In genomic region chr3:96635906-96636305, GRCm38 (mm10) we compare ENCODE assay signal across 8 mouse cellular contexts. TPM values are rescaled to one million over a fixed set of nuclear protein-coding genes. Genes with fewer than 3 reads are reported as not detected.
A peak's percentile ranks its signal among the peaks of the same experiment; 100 is the strongest.
DNase-seq lines count a peak whose midpoint lies in the region; ATAC-seq and TF ChIP-seq lines count a peak whose summit lies in the region.

No protein-coding gene starts in this region.

- H3K9me3 ChIP-seq in limb, embryonic 14.5 days (ENCODE audit: control insufficient read depth, low read length): 0 out of 2 replicates have a peak, but pooled peaks cover 3% of the 10 kb centered on the region
- H3K9me3 ChIP-seq in stomach, embryonic 15.5 days: no peaks in the 10 kb centered on the region

- no peaks in the 10 kb centered on the region; the same call in 1 of the 2 replicates for H3K36me3 ChIP-seq in testis, adult 2 months (ENCODE audit: control insufficient read depth, insufficient read depth, low read length)
- peaks cover 64% of the 10 kb centered on the region for H3K36me3 ChIP-seq in limb, embryonic 14.5 days (ENCODE audit: control insufficient read depth, insufficient read depth, low read length)
- peaks cover 31% of the 10 kb centered on the region; the same call in 1 of the 2 replicates for H3K36me3 ChIP-seq in stomach, embryonic 15.5 days

- peak; percentile 22 for DNase-seq in embryo, embryonic 10.5 days (ENCODE audit: low spot score)
- no peak for DNase-seq in embryo, embryonic 11 days
- no peak for DNase-seq in testis, postnatal 10 days (ENCODE audit: low spot score)
- DNase-seq in limb, embryonic 14.5 days (ENCODE audit: low spot score): no peak
- DNase-seq in adrenal gland, postnatal 14 days: no peak
- no peak for DNase-seq in cerebellum, postnatal 10 days

- TF ChIP-seq POLR2A in testis, adult 2 months (IDR thresholded peaks at IDR 0.05; ENCODE audit: control insufficient read depth, low read depth, low read length): no peak
- no peak for TF ChIP-seq POLR2A in limb, embryonic 14.5 days (IDR thresholded peaks at IDR 0.05; ENCODE audit: borderline replicate concordance, extremely low read depth, insufficient read depth, insufficient read length)

- no peak for ATAC-seq in limb, embryonic 14.5 days (ENCODE audit: low FRiP score, low read depth)
- no peak; the same call in 1 of the 2 replicates for ATAC-seq in stomach, embryonic 15.5 days (ENCODE audit: insufficient read depth, low FRiP score, low read depth)

- peak overlapping the region; percentile 93 for H3K9ac ChIP-seq in limb, embryonic 14.5 days (ENCODE audit: low read depth, low read length, severe bottlenecking)
- H3K9ac ChIP-seq in stomach, embryonic 15.5 days: peak overlapping the region; percentile 85

- H3K27me3 ChIP-seq in testis, adult 2 months (ENCODE audit: control insufficient read depth, insufficient read depth, low read length): no peaks in the 10 kb centered on the region
- no peaks in the 10 kb centered on the region for H3K27me3 ChIP-seq in limb, embryonic 14.5 days (ENCODE audit: control insufficient read depth, insufficient read depth, low read length)
- H3K27me3 ChIP-seq in stomach, embryonic 15.5 days (replicated peaks): no peaks in the 10 kb centered on the region

- H3K27ac ChIP-seq in testis, adult 2 months (ENCODE audit: control insufficient read depth, insufficient read depth, low read depth, low read length): peak overlapping the region; percentile 73
- H3K27ac ChIP-seq in limb, embryonic 14.5 days (replicated peaks; ENCODE audit: low read depth, low read length): peak overlapping the region; percentile 81; the same call in 1 of the 2 replicates
- H3K27ac ChIP-seq in stomach, embryonic 15.5 days: peak overlapping the region; percentile 89

- TF ChIP-seq CTCF in testis, adult 2 months (IDR thresholded peaks at IDR 0.05; ENCODE audit: control insufficient read depth, insufficient read depth, insufficient replicate concordance, low read depth, low read length): no peak

- 10% methylated on average over 15 of the region's 15 CpGs for WGBS in limb, embryonic 14.5 days
- 7% methylated on average over 15 of the region's 15 CpGs for WGBS in stomach, embryonic 15.5 days

- peak overlapping the region; percentile 65 for H3K4me2 ChIP-seq in limb, embryonic 14.5 days (replicated peaks; ENCODE audit: low read depth, low read length, severe bottlenecking)
- H3K4me2 ChIP-seq in stomach, embryonic 15.5 days: peak overlapping the region; percentile 70

- peak overlapping the region; percentile 93 for H3K4me3 ChIP-seq in testis, adult 2 months (ENCODE audit: control insufficient read depth, low read depth, low read length)
- peak overlapping the region; percentile 94 for H3K4me3 ChIP-seq in limb, embryonic 14.5 days (replicated peaks; ENCODE audit: low read length)
- peak overlapping the region; percentile 79 for H3K4me3 ChIP-seq in stomach, embryonic 15.5 days (replicated peaks)

- H3K4me1 ChIP-seq in testis, adult 2 months (ENCODE audit: control insufficient read depth, insufficient read depth, low read length): peaks cover 5% of the 10 kb centered on the region
- peaks cover 13% of the 10 kb centered on the region for H3K4me1 ChIP-seq in limb, embryonic 14.5 days (ENCODE audit: control insufficient read depth, insufficient read depth, low read length)
- peaks cover 12% of the 10 kb centered on the region for H3K4me1 ChIP-seq in stomach, embryonic 15.5 days

RNA-seq across cellular contexts. Expression of gene Gm42957, which starts 0.6 kb away (rescaled TPM):
- 0.05 and 0.06 TPM in 2 replicates for polyA plus RNA-seq in testis, adult 2 months (2012; rRNA removed)
- 0.93 and 1.2 TPM in 2 replicates for polyA plus RNA-seq in limb, embryonic 14.5 days (2012; rRNA removed)
- 0.28 and 0.29 TPM in 2 replicates for polyA plus RNA-seq in limb, embryonic 14.5 days (2014; fragmentation: Nextera tagmentation; extraction: Ambion mirVana)
- 0.06 TPM in 1 of 2 replicates, not detected in the other for polyA plus RNA-seq in stomach, embryonic 15.5 days (2015; fragmentation: Nextera tagmentation; extraction: Ambion mirVana)
- total RNA-seq in adrenal gland, postnatal 14 days (2021): 0.19 and 0.34 TPM in 2 replicates

RNA-seq across cellular contexts. Expression of gene Pex11b, which starts 0.7 kb away (rescaled TPM):
- polyA plus RNA-seq in testis, adult 2 months (2012; rRNA removed): 90.1 and 107 TPM in 2 replicates
- 53.0 and 64.0 TPM in 2 replicates for polyA plus RNA-seq in limb, embryonic 14.5 days (2012; rRNA removed)
- polyA plus RNA-seq in limb, embryonic 14.5 days (2014; fragmentation: Nextera tagmentation; extraction: Ambion mirVana): 62.2 and 65.8 TPM in 2 replicates
- polyA plus RNA-seq in stomach, embryonic 15.5 days (2015; fragmentation: Nextera tagmentation; extraction: Ambion mirVana): 41.9 and 43.4 TPM in 2 replicates
- total RNA-seq in adrenal gland, postnatal 14 days (2021): 43.6 and 45.6 TPM in 2 replicates

RNA-seq across cellular contexts. Expression of gene Rbm8a, which starts 6.2 kb away (rescaled TPM):
- 8.0 and 8.7 TPM in 2 replicates for polyA plus RNA-seq in testis, adult 2 months (2012; rRNA removed)
- 44.6 and 66.1 TPM in 2 replicates for polyA plus RNA-seq in limb, embryonic 14.5 days (2012; rRNA removed)
- 133 and 146 TPM in 2 replicates for polyA plus RNA-seq in limb, embryonic 14.5 days (2014; fragmentation: Nextera tagmentation; extraction: Ambion mirVana)
- 113 and 128 TPM in 2 replicates for polyA plus RNA-seq in stomach, embryonic 15.5 days (2015; fragmentation: Nextera tagmentation; extraction: Ambion mirVana)
- total RNA-seq in adrenal gland, postnatal 14 days (2021): 95.0 and 98.6 TPM in 2 replicates

RNA-seq across cellular contexts. Expression of gene Itga10, which starts 9.5 kb away (rescaled TPM):
- 1.0 and 1.2 TPM in 2 replicates for polyA plus RNA-seq in testis, adult 2 months (2012; rRNA removed)
- 25.0 and 31.1 TPM in 2 replicates for polyA plus RNA-seq in limb, embryonic 14.5 days (2012; rRNA removed)
- 3.9 TPM in 2 replicates for polyA plus RNA-seq in limb, embryonic 14.5 days (2014; fragmentation: Nextera tagmentation; extraction: Ambion mirVana)
- 0.80 and 0.83 TPM in 2 replicates for polyA plus RNA-seq in stomach, embryonic 15.5 days (2015; fragmentation: Nextera tagmentation; extraction: Ambion mirVana)
- total RNA-seq in adrenal gland, postnatal 14 days (2021): 1.6 and 2.6 TPM in 2 replicates

RNA-seq across cellular contexts. Expression of gene Ankrd35, which starts 34.0 kb away (rescaled TPM):
- 0.48 and 0.52 TPM in 2 replicates for polyA plus RNA-seq in testis, adult 2 months (2012; rRNA removed)
- polyA plus RNA-seq in limb, embryonic 14.5 days (2012; rRNA removed): 1.9 and 3.7 TPM in 2 replicates
- polyA plus RNA-seq in limb, embryonic 14.5 days (2014; fragmentation: Nextera tagmentation; extraction: Ambion mirVana): 2.7 and 4.2 TPM in 2 replicates
- 2.8 and 3.8 TPM in 2 replicates for polyA plus RNA-seq in stomach, embryonic 15.5 days (2015; fragmentation: Nextera tagmentation; extraction: Ambion mirVana)
- 1.7 and 2.9 TPM in 2 replicates for total RNA-seq in adrenal gland, postnatal 14 days (2021)
